Mouse (Mus musculus): ENCODE data around the gene Gm14190.
"Not testable (repeated sequence)": the region's sequence is repeated elsewhere in the genome, so short reads cannot be mapped to it uniquely, and the experiment has no call there.

Gene Gm14190

GRCm38 (mm10) chr11:99690463-99690862 is at the start of gene Gm14190:
Gm14190 (minus strand) TSS chr11:99690740.
- DNase-seq (ENCODE audit: low spot score in 2 of 2) = no peak

GRCm38 (mm10) chr11:99734190-99734589 is 43.6 kb upstream of the Gm14190 start, which contains the start of gene Gm14180:
Gm14180 (minus strand) TSS chr11:99734290.
- no peak for DNase-seq (ENCODE audit: low spot score in 2 of 2)

- DNase-seq (ENCODE audit: low spot score in 2 of 2) = no peak
These were observed 33.5 kb upstream of the Gm14190 start for GRCm38 (mm10) chr11:99724061-99724460.

GRCm38 (mm10) chr11:99718759-99719158 is 28.2 kb upstream of the Gm14190 start:
- DNase-seq (ENCODE audit: low spot score in 2 of 2) = no peak

GRCm38 (mm10) chr11:99685235-99685634 is 5.3 kb downstream of the Gm14190 start:
- DNase-seq (ENCODE audit: low spot score in 2 of 2) = not testable (repeated sequence)

GRCm38 (mm10) chr11:99683481-99683880 is 7.1 kb downstream of the Gm14190 start:
- no peak for DNase-seq (ENCODE audit: low spot score in 2 of 2)

GRCm38 (mm10) chr11:99665860-99666259 is 24.7 kb downstream of the Gm14190 start, which contains the start of gene Krtap4-6:
Krtap4-6 (minus strand) TSS chr11:99665960.
- no peak for DNase-seq (ENCODE audit: low spot score in 2 of 2)

- DNase-seq (ENCODE audit: low spot score in 2 of 2) = no peak
These were observed 27.7 kb downstream of the Gm14190 start for GRCm38 (mm10) chr11:99662802-99663201.

- DNase-seq (ENCODE audit: low spot score in 2 of 2) = no peak
These were observed 31.3 kb downstream of the Gm14190 start for GRCm38 (mm10) chr11:99659256-99659655.

GRCm38 (mm10) chr11:99658467-99659010 is 32.0 kb downstream of the Gm14190 start, which contains the start of gene Gm11563:
Gm11563 (minus strand) TSS chr11:99658960.
- DNase-seq (ENCODE audit: low spot score in 2 of 2) = not testable (repeated sequence)

GRCm38 (mm10) chr11:99657051-99657450 is 33.5 kb downstream of the Gm14190 start:
- DNase-seq (ENCODE audit: low spot score in 2 of 2) = no peak

GRCm38 (mm10) chr11:99650136-99650535 is 40.4 kb downstream of the Gm14190 start, which contains the start of gene Gm11555:
Gm11555 (minus strand) TSS chr11:99650236.
- DNase-seq (ENCODE audit: low spot score in 2 of 2) = no peak

GRCm38 (mm10) chr11:99646444-99646843 is 44.1 kb downstream of the Gm14190 start:
- no peak for DNase-seq (ENCODE audit: low spot score in 2 of 2)

- DNase-seq (ENCODE audit: low spot score in 2 of 2) = no peak
These were observed 46.2 kb downstream of the Gm14190 start for GRCm38 (mm10) chr11:99644351-99644750.

- not testable (repeated sequence) for DNase-seq (ENCODE audit: low spot score in 2 of 2)
These were observed 46.9 kb downstream of the Gm14190 start, which contains the start of gene Krtap4-7 for GRCm38 (mm10) chr11:99643635-99644139. Krtap4-7 (minus strand) TSS chr11:99644089.

GRCm38 (mm10) chr11:99640926-99641325 is 49.6 kb downstream of the Gm14190 start:
- no peak for DNase-seq (ENCODE audit: low spot score in 2 of 2)

All from natural killer cell, adult 2 months (primary cell).